Mouse (Mus musculus) cerebellum, adult 2 months (tissue): ENCODE data around the gene Antxrl.

ENCODE experiments used
- CTCF ChIP-seq: fragments of 200-500 bp; IDR thresholded peaks from 2 replicates; pipeline ENCODE4 v1.5.1; 2011; ENCODE audit warnings: low read depth, mild to moderate bottlenecking, control low read depth, low read length, moderate library complexity, borderline replicate concordance; ENCODE audit not compliant: insufficient read depth
- POLR2A ChIP-seq: fragments of 200-500 bp; IDR thresholded peaks from 2 replicates; pipeline ENCODE4 v1.6.1; 2011; ENCODE audit warnings: low read length, control low read depth, borderline replicate concordance; ENCODE audit not compliant: insufficient read depth

DNA sequence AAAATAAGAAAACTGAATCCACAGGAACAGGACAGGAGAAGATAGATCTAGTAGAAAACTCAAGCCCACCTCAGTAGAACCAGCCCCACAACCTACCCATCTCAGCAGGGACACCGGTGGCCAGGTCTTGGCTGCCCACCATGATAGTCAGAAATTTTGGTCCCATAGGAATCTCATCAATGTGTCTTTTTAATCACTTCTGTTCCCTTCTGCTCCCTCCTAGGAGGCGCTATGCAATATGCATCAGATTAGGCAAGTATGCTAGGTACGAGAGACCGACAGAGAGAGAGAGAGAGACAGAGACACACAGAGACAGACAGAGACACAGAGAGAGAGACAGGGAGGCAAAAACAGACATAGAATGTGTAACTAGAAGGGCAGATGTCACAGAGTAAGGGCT lies 69.2 kb downstream of the Antxrl start:
- TF ChIP-seq CTCF: no peak
- TF ChIP-seq POLR2A: no peak
